Mouse (Mus musculus) liver, embryonic 14.5 days (tissue): ENCODE results near the gene Dpf2.

Source experiments
- CTCF ChIP-seq: IDR thresholded peaks from 2 replicates; pipeline ENCODE4 v1.5.1; 2016; ENCODE audit warnings: antibody characterized with exemption, low read depth, control low read depth
- EP300 ChIP-seq: IDR thresholded peaks from 2 replicates; pipeline ENCODE4 v1.6.1; 2016; ENCODE audit warnings: antibody characterized with exemption, low read depth

DNA sequence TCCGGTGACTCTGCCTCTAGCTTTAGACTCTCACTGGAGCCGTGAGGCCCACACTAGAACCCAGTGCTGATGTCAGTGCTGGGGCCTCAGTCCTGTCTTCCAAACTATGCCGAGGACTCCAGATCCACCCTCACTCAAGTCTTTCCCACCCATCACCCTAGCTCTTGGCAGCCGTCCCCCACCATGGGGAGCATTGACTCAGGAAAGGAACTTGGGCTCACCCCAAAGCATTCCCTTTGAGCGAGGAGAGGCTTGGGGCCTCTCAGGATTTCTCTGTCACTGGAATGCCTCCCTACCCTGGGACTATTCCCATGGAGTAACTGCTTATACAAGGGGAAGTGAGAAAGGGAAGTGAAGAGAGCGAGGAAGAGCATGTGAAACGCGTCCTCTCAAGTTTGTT is 33.1 kb upstream of the Dpf2 start:
- TF ChIP-seq EP300 (no peak), CTCF (no peak)
